Mouse (Mus musculus) embryo, embryonic 11 days (tissue): ENCODE results near the gene Pcsk5.

Experiments
- DNase-seq: peaks from one replicate; pipeline ENCODE4 v3.0.0-alpha.2; 2015

Gene Pcsk5

GRCm38 (mm10) chr19:17732676-17733277, 104.7 kb downstream of the Pcsk5 start:
- DNase-seq = no peak

GRCm38 (mm10) chr19:17717066-17717465, 120.4 kb downstream of the Pcsk5 start:
- DNase-seq = peak; percentile 9

DNA sequence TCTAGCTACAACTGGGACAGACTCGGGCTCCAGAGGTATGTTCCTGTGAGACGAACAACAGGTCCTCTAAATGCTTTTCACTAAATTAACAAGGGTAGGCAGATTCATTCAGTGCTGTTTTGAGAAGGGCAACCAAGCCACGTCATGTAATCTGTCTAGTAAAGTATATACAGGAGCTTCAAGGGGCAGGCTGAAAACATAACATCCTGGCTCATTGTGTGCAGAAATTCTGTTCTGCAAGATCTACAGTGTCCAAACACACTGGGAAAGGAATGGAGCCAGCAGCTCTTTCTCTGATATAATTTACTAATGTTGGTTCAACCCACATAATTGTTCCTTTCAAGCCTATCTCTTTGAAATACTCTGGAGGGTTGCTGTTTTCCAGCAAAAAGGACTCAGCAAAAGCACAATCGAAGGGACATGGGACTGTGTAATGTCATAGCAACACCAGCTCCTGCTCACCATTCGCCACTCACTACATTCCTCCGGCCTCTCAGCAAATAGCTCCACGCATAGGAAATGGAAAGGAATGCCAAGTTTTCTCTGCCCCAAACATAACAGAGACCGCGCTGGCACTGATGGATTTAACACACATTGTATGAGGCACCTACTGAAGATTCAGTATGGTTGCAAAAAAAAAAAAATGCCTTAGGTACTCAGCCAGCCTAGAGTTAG, 122.0 kb downstream of the Pcsk5 start:
- DNase-seq = peak; percentile 7

DNA sequence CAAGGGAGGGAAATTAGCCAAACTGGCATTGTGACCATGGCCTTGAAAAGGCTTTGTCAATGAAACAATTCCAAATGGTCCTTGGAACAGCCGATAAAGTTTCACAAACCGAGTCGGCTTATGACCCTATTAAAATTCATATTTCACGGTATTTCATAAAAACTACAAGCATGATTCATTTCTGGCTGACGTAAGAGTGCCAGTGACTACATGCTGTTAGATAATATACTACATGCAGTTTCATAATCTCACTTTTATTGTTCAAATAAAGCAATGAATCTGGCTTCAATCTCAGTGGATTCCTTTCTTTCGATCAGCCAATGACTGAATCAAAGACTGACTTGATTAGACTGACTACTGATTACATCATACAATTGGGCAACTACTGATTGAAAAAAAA, 145.8 kb downstream of the Pcsk5 start:
- no peak for DNase-seq

DNA sequence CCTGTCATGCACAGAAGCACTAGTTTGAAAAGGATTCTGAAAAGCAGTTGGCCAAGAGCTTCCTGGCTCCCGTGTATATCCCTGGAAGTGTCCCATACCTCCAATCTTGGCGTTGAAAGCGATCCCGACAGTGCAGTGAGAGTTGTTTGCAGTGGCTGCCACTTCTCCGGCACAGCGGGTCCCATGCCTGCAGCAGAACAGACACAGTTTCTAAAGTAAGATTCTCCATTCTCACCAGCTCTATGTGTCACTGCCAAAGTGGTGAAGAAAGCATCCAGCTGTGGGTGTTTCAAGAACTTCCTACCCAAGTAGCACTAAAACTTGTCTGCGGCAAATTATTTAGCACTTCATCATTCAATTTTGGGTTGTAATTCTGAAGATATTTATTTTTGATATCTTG, 159.1 kb downstream of the Pcsk5 start:
- no peak for DNase-seq

DNA sequence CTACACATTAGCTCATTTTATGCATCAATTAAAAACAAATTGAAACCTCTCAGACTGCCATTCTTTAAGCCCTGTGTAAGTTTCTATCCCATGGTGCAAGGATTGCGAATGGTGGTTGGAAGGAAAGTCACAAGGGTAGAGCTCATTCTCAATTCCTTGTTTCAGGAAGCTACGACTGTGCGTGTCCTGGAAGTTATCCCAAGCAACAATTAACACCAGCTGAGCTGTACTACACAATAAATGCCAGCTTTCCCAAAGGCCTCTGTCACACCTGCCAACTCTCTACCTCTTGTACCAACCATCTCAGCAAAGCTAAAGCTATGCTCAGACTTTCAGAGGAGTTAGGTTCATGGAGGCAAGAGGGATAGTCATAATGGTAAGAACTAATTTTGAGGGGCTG, 174.8 kb downstream of the Pcsk5 start:
- DNase-seq = no peak

- no peak for DNase-seq
Observed at GRCm38 (mm10) chr19:17662271-17662670, 175.2 kb downstream of the Pcsk5 start.

DNA sequence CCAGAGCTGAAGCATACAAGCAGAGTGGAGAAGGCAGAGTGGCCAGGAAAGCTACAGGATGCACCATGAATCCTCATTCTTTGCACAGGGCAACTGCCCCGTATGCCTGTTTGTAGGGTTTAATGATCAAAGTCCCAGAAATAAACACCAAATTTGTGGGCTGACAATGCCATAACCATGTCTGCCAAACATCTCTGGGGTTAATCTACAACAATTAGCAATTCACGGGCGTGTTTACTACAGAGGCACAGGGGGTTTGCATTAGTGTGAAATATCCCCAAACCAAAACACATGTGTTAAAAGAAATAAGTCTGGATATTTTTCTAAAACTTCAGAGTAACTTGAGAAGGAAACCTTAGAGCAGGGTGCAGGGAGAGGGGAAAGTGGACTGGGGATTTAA, 178.1 kb downstream of the Pcsk5 start:
- no peak for DNase-seq

DNA sequence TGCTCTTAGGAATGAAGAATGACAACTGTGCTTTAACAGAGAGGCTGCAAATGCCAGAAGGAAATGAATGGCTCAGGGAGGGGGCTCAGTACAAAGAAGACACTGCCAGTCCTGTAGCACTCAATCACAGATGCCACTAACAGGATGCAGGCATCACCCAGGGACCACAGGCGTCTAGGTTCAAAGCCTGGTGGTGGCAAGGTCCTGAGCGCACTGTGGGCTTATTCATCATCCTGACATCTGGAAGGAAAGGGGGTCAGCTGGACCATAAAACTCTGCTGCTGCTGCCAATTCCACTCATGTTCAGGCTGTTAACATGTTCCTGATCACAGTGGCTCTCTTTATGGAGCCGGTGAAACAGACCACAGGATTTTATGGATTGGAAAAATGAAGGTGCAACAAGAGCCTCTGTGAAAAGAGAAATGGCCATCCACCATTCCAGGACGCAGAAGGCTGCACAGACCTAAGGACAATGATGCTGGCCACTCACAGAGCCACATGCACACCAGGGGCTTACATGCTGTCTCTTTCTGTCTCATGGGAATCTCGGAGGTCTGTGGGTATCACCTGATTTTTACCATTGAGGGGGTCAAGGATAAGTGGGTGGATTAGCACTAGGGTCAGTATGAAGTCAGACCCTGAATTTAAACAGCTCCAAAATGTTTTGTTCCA, 186.5 kb downstream of the Pcsk5 start:
- DNase-seq = peak; percentile 78

DNA sequence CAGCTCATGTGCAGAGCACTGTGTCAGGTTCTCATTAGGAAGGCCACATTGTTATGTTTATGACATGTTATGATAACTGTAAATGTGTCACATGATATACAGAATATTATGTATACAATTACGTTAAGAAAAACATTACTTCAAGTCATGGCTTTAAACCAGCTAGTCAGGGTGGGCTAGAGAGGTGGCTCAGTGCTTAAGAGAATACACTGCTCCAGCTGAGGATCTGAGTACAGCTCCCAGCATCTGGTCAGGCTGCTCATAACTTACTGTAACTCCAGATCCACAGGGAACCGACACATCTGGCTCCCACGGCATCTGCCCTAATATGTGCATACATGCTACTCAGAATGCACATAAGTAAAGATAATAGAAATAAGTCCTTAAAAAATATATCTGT, 187.5 kb downstream of the Pcsk5 start:
- DNase-seq = no peak

- no peak for DNase-seq
Observed at GRCm38 (mm10) chr19:17643128-17643797, 194.2 kb downstream of the Pcsk5 start.

- no peak for DNase-seq
Observed at GRCm38 (mm10) chr19:17635984-17636383, 201.4 kb downstream of the Pcsk5 start.

- no peak for DNase-seq
Observed at GRCm38 (mm10) chr19:17615646-17616045, 221.8 kb downstream of the Pcsk5 start.

- no peak for DNase-seq
Observed at GRCm38 (mm10) chr19:17606510-17606909, 230.9 kb downstream of the Pcsk5 start.

DNA sequence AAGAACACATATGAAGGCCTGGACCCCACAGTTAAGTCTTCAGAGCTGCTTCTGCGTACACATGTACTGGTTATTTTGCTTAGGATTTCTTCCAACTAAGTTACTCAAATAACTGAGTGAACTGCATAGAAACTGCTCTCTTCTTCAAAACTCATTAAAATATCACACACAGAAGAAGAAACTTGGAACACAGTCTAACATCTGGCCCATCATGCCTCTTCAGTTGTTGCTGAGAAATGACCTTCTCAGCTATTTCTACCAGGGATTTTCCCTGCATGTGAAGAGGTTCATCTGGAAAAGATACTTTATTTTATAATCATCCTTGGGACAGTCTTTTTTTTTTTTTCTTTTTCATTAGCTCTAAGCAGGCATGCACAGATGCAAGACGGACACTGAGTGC, 231.3 kb downstream of the Pcsk5 start:
- DNase-seq = no peak

DNA sequence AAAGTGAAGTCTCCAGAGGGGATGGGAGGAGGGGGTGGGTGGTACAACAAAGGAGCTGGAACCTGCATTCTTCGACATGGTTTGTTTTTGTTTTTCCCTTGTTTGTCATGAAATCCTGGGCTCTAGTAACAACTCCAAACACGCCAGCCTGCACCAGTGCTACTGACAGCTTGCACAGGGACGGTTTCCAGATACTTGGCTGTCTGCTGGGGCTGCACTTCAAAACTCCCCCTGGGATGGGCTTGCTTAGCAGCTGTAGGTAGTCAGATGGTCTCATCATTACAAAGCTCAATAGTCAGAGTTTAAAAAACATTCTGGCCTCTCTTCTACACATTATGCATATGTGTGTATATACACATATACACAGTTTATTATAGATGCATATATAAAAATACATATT, 234.1 kb downstream of the Pcsk5 start:
- no peak for DNase-seq

- no peak for DNase-seq
Observed at GRCm38 (mm10) chr19:17600347-17600746, 237.1 kb downstream of the Pcsk5 start.

DNA sequence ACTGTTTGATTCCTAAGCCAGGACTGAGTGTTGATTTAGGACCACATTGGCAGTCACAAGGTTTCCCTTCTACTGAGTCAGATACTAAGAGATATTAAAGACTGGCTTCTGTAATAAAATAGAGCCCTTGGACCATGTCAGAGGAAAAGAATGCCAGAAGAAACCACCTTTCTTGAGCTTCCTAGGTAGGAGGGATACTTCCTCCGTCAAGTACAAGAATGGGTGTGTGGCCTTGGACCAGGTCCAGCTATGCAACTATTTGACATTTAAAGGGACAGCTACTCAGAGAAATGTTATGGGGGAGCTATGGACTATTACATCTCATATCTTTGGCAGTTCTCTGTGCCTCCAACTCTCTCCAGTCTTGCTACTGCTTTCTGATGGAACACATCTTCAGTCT, 244.6 kb downstream of the Pcsk5 start:
- DNase-seq = no peak

DNA sequence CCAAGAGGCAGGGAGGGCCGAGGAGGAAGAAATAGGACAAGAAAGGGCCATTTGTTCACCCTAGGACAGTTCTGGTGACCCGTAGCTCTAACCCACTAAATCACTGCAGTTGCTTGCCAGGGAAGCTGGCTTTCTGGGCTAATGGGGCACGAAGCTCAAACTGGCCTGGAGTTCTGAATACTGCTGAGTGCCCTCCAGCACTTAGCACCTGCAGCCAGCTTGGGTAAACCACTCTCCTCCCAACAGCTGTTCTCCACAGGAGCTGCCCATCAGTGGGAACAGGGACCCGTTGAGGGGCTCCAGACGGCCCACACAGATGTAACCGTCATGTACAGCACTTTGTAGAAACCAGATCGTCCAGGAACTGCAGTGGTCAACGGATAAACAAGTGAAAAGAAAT, 246.1 kb downstream of the Pcsk5 start:
- peak; percentile 58 for DNase-seq

DNA sequence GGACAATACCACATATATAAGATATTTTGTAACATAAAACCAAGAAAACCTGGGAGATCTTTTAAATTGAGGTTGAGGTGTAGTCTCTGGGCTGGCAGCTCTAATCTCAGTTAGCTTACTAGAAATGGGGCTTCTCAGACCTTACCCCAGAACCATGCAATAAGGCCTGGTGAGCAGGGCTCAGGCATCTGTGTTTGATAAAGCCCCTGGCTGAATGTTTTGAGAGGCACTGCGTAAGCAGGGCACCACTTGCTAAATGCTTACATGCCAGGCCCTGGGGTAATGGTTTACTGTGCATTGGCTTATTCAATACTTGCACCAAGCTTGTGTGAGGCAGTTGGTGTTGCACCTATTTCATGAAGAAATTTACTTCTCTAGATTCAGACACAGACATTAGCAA, 247.1 kb downstream of the Pcsk5 start:
- DNase-seq = peak; percentile 50

DNA sequence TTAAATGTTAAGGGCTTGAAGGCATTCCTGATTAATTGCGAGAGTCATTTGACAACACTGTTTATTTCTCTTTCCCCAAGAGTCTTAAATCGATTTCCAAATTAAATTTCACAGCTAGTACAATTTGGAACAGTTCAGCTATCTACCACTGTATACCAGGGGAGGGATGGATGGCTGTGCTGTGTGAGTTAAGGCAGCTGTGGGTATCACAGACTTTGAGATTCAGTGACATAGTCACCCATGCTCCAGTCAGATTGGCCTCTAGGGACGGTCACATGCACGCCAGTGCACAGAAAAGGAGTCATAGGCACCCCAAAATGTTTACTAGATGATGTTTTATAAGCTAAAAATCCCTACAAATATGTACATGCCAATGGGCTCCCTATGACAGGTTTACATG, 260.0 kb downstream of the Pcsk5 start:
- DNase-seq = no peak

DNA sequence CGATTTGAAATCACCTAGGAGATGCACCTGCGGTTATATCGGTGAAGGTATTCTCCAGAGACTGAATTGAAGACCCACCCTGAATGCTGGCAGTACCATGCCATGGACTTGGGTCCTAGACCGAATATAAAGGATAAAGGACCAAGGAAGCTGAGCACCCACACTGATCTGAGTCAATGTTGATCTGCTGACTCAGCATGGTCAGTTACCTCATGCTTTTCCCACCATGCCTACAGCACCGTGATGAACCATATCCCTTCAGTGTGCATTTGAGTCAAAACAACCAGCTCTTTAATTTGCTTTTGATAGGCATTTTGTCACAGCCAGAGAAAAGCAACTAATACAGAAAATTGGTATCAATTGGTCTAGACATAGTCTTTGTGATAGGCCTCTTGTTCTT, 262.9 kb downstream of the Pcsk5 start:
- DNase-seq = no peak

DNA sequence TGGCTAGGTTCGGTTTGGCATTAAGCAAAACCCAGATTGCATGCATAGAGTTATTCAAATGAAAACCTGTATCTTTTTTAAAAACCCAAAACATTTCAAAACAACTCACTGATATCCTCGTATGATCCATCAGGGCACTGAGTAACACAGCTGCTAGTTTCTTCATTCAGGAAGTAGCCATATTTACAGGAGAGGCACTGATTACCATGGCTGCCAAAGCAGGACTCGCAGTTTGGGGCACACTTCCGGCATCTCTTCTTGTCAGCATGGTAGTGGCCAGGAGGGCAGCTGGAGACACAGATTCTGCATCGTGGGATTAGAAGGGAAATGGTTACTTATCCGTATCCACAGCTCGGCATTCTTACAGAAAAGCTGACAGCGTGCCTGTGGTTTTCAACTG, 265.1 kb downstream of the Pcsk5 start:
- no peak for DNase-seq

DNA sequence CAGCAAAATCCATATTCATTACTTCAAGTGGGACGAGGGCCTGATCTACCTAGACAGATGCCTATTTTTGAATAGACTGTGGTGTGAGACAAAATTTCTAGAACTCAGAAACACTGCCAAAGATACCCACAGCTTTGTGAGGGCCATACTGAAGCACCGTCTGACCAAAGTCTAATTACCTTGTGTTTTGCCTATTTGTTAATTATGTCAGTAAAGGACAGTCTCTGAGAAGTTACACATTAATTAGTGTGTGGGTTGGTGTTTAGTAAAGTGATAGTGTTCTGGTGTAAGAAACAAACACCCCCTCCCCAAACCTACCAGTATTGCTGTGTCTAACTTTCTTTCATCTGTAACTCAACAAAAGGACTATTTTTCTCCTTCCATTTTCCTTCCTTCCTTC, 266.5 kb downstream of the Pcsk5 start:
- no peak for DNase-seq
